In the genomic region with DNA sequence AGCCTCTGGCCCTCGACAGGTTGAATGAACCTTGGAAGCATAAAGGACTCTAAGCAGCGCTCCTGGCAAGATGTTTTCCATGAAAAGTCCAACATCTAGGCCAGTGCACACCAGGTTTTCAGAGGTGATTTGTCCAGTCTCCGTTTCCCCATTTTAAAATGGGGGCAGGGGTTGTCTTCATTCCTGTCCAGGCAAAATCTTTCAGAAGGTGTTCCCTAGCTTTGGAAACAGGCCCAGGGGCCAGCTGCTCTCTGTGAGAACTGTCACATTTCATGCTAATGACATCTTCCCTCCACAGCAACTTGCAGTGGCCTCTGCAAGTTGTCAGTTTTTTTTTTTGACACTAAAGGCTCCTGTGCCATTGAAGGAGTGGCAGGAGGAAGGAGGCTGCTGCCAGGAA, we compare ENCODE assay signal across 10 mouse cellular contexts.
A peak's percentile ranks its signal among the peaks of the same experiment; 100 is the strongest.
DNase-seq lines count a peak whose midpoint lies in the region; ATAC-seq and TF ChIP-seq lines count a peak whose summit lies in the region.
"Had no signal": no experiment of that assay in that cellular context is flagged by ENCODE, and none has a peak within 500 bp of the region (broad histone marks: within the 10 kb centered on the region; RNA-seq: fewer than 3 reads in every experiment).

No protein-coding gene starts in this region.

- in situ Hi-C loops in CH12.LX (cut with MboI; ENCODE audit: low pct_ligation_motif_present, low pct_unique_long_range_greater_than_20kb, low sequenced_read_pairs) = loop anchor here (5.0 to 25.0 kb wide), 2 partner anchors 66 to 146 kb away; no protein-coding TSS in a partner anchor

- H3K4me2 ChIP-seq in heart, embryonic 13.5 days = peak overlapping the region; percentile 49
- no peak overlapping the region; the same call in 1 of the 2 replicates for H3K4me2 ChIP-seq in CH12.LX (ENCODE audit: insufficient read depth, low read depth, poor library complexity, severe bottlenecking)
- H3K4me2 ChIP-seq in hindbrain, embryonic 15.5 days = peak overlapping the region; percentile 53
- no peak overlapping the region for H3K4me2 ChIP-seq in kidney, embryonic 15.5 days
- H3K4me2 ChIP-seq: limb, embryonic 13.5 days had no signal

- TF ChIP-seq RAD21 in CH12.LX (IDR thresholded peaks at IDR 0.05; ENCODE audit: low read depth, low read length) = no peak

- dilution Hi-C loops in CH12.LX (cut with MboI; ENCODE audit: extremely low pct_ligation_motif_present, extremely low pct_unique_long_range_greater_than_20kb, low sequenced_read_pairs) = no loop called here

- H3K4me1 ChIP-seq in heart, embryonic 13.5 days = peaks cover 82% of the 10 kb centered on the region
- H3K4me1 ChIP-seq in CH12.LX (ENCODE audit: control insufficient read depth in 1 of 2, insufficient read depth in 2 of 2) = peaks cover 4 to 42% of the 10 kb centered on the region in 2 experiments; a peak in 3 of 4 replicates
- peaks cover 80% of the 10 kb centered on the region for H3K4me1 ChIP-seq in hindbrain, embryonic 15.5 days (replicated peaks)
- H3K4me1 ChIP-seq in thymus, adult 2 months (replicated peaks; ENCODE audit: control insufficient read depth, insufficient read depth, low read length) = peaks cover 12% of the 10 kb centered on the region; the same call in 1 of the 2 replicates
- H3K4me1 ChIP-seq in kidney, embryonic 15.5 days = peaks cover 17% of the 10 kb centered on the region

- WGBS in heart, embryonic 13.5 days = 57% methylated on average over 3 of the region's 3 CpGs
- 56% methylated on average over 3 of the region's 3 CpGs for WGBS in hindbrain, embryonic 15.5 days
- WGBS in thymus, adult 2 months = 91% methylated on average over 3 of the region's 3 CpGs
- 65% methylated on average over 3 of the region's 3 CpGs for WGBS in kidney, embryonic 15.5 days

- H3K79me2 ChIP-seq in CH12.LX (replicated peaks; ENCODE audit: control insufficient read depth, extremely low read depth, insufficient read depth, poor library complexity, severe bottlenecking) = no peaks in the 10 kb centered on the region

- no peak for TF ChIP-seq POLR2A in CH12.LX (IDR thresholded peaks at IDR 0.05; ENCODE audit: low read depth, low read length)
- no peak for TF ChIP-seq POLR2A in thymus, adult 2 months (IDR thresholded peaks at IDR 0.05; ENCODE audit: control insufficient read depth, extremely low read depth, insufficient read depth, low read length, poor library complexity)

- no peak for TF ChIP-seq EP300 in CH12.LX (IDR thresholded peaks at IDR 0.05; ENCODE audit: low read length)

- no peaks in the 10 kb centered on the region for H3K36me3 ChIP-seq in heart, embryonic 13.5 days
- no peaks in the 10 kb centered on the region for H3K36me3 ChIP-seq in CH12.LX (replicated peaks in 1 of 2; ENCODE audit: control insufficient read depth in 1 of 2, insufficient read depth in 1 of 2, low read length in 1 of 2)
- no peaks in the 10 kb centered on the region for H3K36me3 ChIP-seq in hindbrain, embryonic 15.5 days
- H3K36me3 ChIP-seq in thymus, adult 2 months (ENCODE audit: control insufficient read depth, insufficient read depth, low read length) = no peaks in the 10 kb centered on the region
- H3K36me3 ChIP-seq in kidney, embryonic 15.5 days = no peaks in the 10 kb centered on the region
- H3K36me3 ChIP-seq: limb, embryonic 13.5 days had no signal

- TF ChIP-seq CTCF in CH12.LX (conservative IDR thresholded peaks at IDR 0.05 in 1 of 2, IDR thresholded peaks at IDR 0.05 in 1 of 2; ENCODE audit: low read depth in 2 of 2, low read length in 2 of 2) = no peak
- TF ChIP-seq CTCF in thymus, adult 2 months (IDR thresholded peaks at IDR 0.05; ENCODE audit: borderline replicate concordance, control insufficient read depth, extremely low read depth, insufficient read depth, low read length, poor library complexity) = no peak

- H3K9ac ChIP-seq in heart, embryonic 13.5 days = peak overlapping the region; percentile 60
- H3K9ac ChIP-seq in CH12.LX (ENCODE audit: insufficient read depth, low read depth) = no peak overlapping the region
- peak overlapping the region; percentile 43; the same call in 1 of the 2 replicates for H3K9ac ChIP-seq in hindbrain, embryonic 15.5 days
- H3K9ac ChIP-seq in kidney, embryonic 15.5 days = no peak overlapping the region
- H3K9ac ChIP-seq: limb, embryonic 13.5 days had no signal

- H3K27ac ChIP-seq in heart, embryonic 13.5 days (replicated peaks) = peak overlapping the region; percentile 92
- H3K27ac ChIP-seq in CH12.LX (ENCODE audit: insufficient read depth, low read depth) = no peak overlapping the region
- peak overlapping the region; percentile 69; the same call in 1 of the 2 replicates for H3K27ac ChIP-seq in hindbrain, embryonic 15.5 days (replicated peaks)
- H3K27ac ChIP-seq in thymus, adult 2 months (ENCODE audit: control insufficient read depth, insufficient read depth, low read length) = no peak overlapping the region
- H3K27ac ChIP-seq in kidney, embryonic 15.5 days = no peak overlapping the region
- H3K27ac ChIP-seq: limb, embryonic 13.5 days had no signal

- H3K27me3 ChIP-seq in heart, embryonic 13.5 days (replicated peaks) = peaks cover 14% of the 10 kb centered on the region
- H3K27me3 ChIP-seq in CH12.LX (replicated peaks) = peaks cover 24% of the 10 kb centered on the region
- no peaks in the 10 kb centered on the region for H3K27me3 ChIP-seq in hindbrain, embryonic 15.5 days
- H3K27me3 ChIP-seq in thymus, adult 2 months (ENCODE audit: control insufficient read depth, insufficient read depth, low read length) = no peaks in the 10 kb centered on the region
- peaks cover 17% of the 10 kb centered on the region for H3K27me3 ChIP-seq in kidney, embryonic 15.5 days

- no peak for ATAC-seq in heart, embryonic 13.5 days (ENCODE audit: extremely low read depth, insufficient number of reproducible peaks, low FRiP score, low TSS enrichment)
- no peak for ATAC-seq in hindbrain, embryonic 15.5 days (ENCODE audit: low FRiP score, low read depth)
- ATAC-seq in kidney, embryonic 15.5 days (replicated peaks; ENCODE audit: low FRiP score) = no peak

- DNase-seq in heart, adult 9 months (ENCODE audit: low spot score in 2 of 2) = no peak
- no peak for DNase-seq in CH12.LX (ENCODE audit: extremely low read depth)
- DNase-seq in cerebellum, postnatal 14 days = peak; percentile 65 to 69
- no peak for DNase-seq in thymus, adult 2 months
- DNase-seq in gastrocnemius, postnatal 25 days = no peak
- DNase-seq: adrenal gland, postnatal 10 days had no signal

- H3K9me3 ChIP-seq in heart, embryonic 13.5 days = no peaks in the 10 kb centered on the region
- no peaks in the 10 kb centered on the region for H3K9me3 ChIP-seq in CH12.LX (replicated peaks; ENCODE audit: low read length)
- H3K9me3 ChIP-seq in hindbrain, embryonic 15.5 days = no peaks in the 10 kb centered on the region
- H3K9me3 ChIP-seq in kidney, embryonic 15.5 days (replicated peaks) = no peaks in the 10 kb centered on the region
- H3K9me3 ChIP-seq: limb, embryonic 13.5 days had no signal

- no peak overlapping the region for H3K4me3 ChIP-seq in heart, embryonic 13.5 days
- H3K4me3 ChIP-seq in CH12.LX (replicated peaks in 1 of 3; ENCODE audit: low read depth in 2 of 3, low read length in 2 of 3, poor library complexity in 1 of 3) = no peak overlapping the region
- peak overlapping the region; percentile 39 for H3K4me3 ChIP-seq in hindbrain, embryonic 15.5 days
- no peak overlapping the region for H3K4me3 ChIP-seq in thymus, adult 2 months (ENCODE audit: control insufficient read depth, insufficient read depth, low read length)
- H3K4me3 ChIP-seq in kidney, embryonic 15.5 days (replicated peaks) = no peak overlapping the region
- H3K4me3 ChIP-seq: limb, embryonic 13.5 days had no signal

TF ChIP-seq in CH12.LX, 34 proteins besides CTCF, POLR2A, EP300 and RAD21:
- peak; percentile 29; the same call in 1 of the 2 replicates for TF ChIP-seq ZNF384 (IDR thresholded peaks at IDR 0.05; ENCODE audit: low read depth, low read length)
- TF ChIP-seq MEF2A (IDR thresholded peaks at IDR 0.05; ENCODE audit: borderline replicate concordance, low read depth, low read length) = no peak
- TF ChIP-seq POLR2AphosphoS2 (IDR thresholded peaks at IDR 0.05; ENCODE audit: low read depth, low read length) = no peak
- no peak for TF ChIP-seq E2F4 (IDR thresholded peaks at IDR 0.05; ENCODE audit: insufficient replicate concordance, low read depth, low read length)
- no peak for TF ChIP-seq ETS1 (conservative IDR thresholded peaks at IDR 0.05; ENCODE audit: low read depth, low read length)

Comparison
In these comparisons a context has a peak if more than half of its experiments do, and no peak if none do; other contexts are left out.
1. H3K27ac ChIP-seq: peak in heart, embryonic 13.5 days (single experiment) and hindbrain, embryonic 15.5 days (single experiment); none in CH12.LX (single experiment), thymus, adult 2 months (single experiment) and kidney, embryonic 15.5 days (single experiment).
2. H3K4me2 ChIP-seq: peak in heart, embryonic 13.5 days (single experiment) and hindbrain, embryonic 15.5 days (single experiment); none in CH12.LX (single experiment) and kidney, embryonic 15.5 days (single experiment).
3. H3K9ac ChIP-seq: peak in heart, embryonic 13.5 days (single experiment) and hindbrain, embryonic 15.5 days (single experiment); none in CH12.LX (single experiment) and kidney, embryonic 15.5 days (single experiment).
4. DNase-seq: peak in cerebellum, postnatal 14 days (2 of 2); none in heart, adult 9 months (0 of 2), CH12.LX (single experiment), thymus, adult 2 months (single experiment) and gastrocnemius, postnatal 25 days (single experiment).